Mouse (Mus musculus): ENCODE results near the gene Med15.

GRCm38 (mm10) chr16:17732021-17732420 lies 670 bp downstream of the Med15 start:
- TF ChIP-seq CTCF (IDR thresholded peaks at IDR 0.05; ENCODE audit: low read depth): peak; percentile 53
- no peak for TF ChIP-seq EP300 (optimal IDR thresholded peaks at IDR 0.05)

Measured in stomach, postnatal 0 days (tissue).